Mouse (Mus musculus) forelimb bud, embryonic 11.5 days (tissue): ENCODE data around the gene Cux2.

Experiments used
- DNase-seq: peaks from one replicate; pipeline ENCODE4 v3.0.0-alpha.2; 2012; ENCODE audit warnings: low read depth, low spot score

The Cux2 gene

DNA sequence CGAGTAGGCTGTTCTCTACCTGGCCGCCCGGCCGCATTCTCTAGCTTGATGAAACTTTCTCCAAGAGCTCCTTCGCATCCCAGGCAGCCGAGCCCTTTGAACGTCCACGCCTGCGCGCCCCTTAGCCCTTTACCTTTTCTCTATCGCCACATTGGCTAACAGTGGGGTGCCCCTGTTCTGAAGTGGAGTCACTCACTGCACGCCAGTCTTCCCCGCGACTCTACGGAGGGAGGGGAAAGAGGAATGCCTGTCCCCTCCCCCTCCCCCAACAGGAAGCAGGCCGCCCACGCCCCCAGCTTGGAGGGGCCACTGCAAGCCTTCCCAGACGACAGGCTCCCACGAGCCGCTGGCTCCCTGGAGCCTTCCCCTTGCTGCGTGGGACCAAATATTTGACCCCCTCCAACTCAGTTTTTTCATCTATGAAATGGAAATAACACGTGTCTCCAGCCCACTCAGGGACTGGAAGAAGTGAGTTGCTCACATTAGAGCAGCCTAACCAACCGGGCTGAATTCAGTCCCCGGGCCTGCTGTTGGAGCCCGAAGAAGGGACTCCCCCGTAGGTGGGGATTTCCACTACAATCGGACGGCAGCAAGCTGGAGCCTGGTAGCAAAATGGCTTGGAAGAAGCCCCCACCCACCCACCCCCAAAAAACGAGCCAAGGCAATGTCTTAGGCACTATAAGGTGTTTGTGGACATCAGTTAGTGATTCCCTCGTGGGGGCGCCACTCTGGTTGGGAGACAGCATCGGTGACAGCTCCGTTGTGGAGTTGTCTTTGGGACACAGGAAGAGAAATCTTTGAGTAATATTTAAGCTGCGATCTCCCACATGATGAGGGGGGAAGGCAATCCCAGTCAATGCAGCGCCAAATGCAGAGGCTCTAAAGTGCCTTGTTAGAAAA lies 212.2 kb downstream of the Cux2 start, which contains the start of gene Sh2b3:
Sh2b3 (minus strand) TSS at position 206 of the 900 bp plus-strand sequence.
- peak; percentile 38 for DNase-seq

DNA sequence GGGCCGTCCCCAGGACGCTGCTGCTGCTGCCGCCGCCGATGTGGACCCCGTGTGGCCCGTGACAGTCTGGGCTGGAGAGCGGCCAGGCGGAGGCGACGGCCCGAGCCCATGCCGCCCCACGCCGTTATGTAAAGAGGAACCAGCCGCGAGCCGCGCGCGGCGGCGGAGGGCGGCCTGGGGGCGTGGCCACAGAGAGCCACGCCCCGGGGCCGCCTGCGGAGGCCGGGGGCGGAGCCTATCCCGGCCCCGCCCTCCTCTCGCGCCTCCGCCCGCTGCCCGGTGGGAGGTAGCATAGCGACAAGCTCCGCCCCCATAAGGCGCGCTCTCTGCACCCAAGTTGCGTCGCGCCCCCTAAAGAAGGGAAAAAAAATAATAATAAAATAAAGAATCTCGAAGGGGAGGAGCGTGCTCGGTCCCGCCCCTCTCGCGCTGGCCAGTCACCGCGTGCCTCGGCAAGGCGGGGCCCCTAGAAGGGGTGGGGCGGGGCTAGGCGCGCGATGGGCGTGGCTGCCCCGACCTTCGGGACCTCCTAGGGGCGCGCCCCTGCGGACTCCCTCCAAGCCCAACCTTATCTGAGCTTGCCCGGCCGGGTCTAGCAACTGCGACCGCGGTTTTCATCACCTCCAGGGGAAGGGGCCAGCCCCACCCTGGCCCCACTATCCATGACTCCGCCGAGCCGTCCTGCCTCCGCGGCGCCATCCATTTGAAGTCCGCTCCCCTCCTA lies 213.0 kb downstream of the Cux2 start:
- peak; percentile 88 for DNase-seq

DNA sequence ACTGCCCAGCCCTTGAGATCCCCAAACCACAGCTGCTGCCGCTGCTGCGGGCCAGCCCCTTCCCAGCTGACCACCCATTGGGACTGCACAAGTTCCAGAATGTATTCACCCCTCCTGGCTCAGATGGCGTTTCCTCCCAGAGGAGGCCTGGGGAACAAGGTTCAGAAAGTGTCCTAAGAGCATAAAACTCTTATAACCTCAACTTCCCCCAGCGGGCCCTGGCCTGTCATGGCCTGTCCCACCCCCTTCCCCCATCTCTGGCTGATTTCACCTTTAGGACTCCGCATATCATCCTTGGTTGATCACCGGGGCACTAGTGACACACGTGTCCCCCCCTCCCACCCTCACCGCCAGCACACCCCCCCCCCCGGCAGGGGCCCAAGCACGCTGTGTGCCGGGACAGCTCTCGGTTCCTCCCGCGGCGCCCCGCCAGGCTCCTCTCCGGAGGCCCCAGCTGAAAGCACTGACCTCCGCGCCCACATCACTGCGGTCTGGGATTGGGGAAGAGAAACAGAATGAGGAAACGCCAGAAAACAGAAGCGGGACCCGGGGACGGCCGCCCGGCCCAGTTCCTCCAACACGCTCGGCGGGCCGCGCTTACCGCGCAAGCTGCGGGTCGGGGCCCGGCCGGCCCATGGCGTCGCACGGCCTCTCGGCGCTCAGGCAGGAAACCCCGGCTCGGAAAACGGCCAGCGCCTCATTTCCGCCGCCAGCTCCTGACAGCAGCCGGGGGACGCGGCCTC lies 213.8 kb downstream of the Cux2 start:
- DNase-seq: no peak

DNA sequence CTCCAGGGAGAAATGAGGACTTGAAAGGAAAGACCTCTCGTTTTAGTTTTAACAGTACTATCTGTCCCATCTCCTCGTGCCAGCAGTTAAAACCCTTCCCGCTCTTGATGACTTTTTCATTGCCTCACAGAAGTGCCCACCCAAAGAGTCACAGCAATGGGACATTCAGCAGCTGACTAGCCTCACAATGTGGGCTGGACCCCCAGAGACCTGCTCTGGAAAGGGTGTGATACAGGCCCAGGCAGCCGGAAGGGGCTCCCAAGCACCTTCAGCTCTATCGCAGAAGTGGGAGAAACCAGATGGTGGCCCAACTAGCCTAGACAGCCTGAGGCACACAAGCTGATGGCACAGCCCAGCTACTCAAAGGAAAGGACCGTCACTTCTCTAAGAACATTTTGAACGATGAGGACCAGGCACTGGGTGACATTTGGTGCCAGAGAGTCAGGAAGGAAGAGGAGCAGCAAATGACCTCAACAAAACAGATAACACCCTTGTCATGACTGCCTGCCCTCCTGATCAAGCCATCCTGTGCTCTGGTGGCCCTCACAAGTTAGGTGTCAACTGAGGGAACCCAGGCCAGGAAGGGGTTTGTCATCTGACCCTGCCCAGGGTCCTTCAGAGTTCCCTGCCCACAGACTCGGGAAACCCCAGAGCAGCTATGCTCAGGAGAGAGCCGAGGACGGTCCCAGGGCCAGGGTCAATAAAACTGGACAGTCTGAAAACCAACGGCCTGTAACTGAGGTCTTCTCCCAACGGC lies 214.7 kb downstream of the Cux2 start:
- DNase-seq: no peak

DNA sequence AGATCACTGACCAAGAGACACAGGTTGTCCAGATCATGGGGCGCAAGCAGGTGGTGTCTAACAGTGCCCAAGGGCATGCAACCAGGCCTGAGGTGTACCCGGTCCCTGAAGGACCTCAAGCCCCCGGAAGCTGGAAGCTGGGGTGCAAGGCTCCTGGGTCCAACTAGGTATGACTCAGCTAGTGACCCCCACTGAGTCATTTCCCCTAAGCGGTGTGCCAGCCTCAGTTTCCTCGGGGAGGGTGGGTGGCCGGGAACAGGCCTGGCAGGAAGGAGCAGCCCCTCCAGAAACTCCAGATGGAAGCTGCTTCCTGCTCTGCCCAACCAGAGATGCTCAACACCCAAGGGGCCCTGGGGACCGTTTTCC lies 215.7 kb downstream of the Cux2 start:
- DNase-seq: no peak

DNA sequence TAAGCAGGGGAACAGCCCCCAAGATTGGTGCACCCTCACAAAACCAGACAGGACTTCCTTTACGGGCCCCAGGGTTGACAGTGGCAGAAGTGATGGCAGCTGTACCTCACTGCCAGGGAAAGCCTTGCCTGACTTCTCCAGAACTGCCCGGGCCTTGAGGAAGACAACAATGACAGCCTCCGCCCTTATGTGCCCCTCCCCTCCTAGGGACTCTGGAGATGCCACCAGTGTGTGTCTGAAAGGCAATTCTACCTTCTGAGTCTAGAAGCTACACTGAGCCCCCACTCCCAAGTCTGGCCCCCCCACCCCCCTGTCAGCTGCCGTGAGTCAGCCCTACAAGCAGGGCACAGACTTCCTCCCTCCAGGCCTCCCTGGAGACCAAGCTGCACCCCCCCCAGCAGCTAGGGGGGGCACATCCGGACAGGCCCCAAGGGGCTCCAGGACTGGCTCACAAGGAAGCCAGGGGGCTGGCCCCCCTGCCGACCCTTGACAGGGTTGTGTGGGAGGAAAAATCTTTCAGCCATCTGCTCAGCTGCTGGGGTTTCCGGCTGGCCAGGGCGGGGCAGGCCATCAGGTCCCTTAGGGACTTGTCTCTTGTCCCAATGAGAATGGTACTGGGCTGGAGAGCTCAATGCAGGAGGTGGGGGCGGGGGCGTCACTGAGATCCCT lies 216.2 kb downstream of the Cux2 start:
- DNase-seq: no peak

DNA sequence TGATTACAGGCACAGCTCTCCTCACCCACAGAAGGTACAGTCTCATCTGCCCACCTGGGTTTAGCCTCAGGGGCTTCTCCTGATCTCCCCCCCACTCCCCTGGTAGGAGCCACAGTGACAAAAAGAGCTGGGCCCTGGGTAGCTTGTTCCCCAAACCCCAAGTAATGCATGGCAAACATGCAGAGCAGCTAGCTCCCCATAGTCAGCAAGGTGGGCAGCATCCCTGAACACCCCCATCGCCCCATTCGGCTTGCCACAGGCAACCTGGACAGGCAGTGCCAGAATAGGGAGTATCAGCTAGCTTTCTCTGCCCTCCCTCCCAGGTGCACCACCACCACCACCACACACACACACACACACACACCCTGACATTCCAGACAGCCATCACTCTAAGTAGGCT lies 216.7 kb downstream of the Cux2 start:
- no peak for DNase-seq

DNA sequence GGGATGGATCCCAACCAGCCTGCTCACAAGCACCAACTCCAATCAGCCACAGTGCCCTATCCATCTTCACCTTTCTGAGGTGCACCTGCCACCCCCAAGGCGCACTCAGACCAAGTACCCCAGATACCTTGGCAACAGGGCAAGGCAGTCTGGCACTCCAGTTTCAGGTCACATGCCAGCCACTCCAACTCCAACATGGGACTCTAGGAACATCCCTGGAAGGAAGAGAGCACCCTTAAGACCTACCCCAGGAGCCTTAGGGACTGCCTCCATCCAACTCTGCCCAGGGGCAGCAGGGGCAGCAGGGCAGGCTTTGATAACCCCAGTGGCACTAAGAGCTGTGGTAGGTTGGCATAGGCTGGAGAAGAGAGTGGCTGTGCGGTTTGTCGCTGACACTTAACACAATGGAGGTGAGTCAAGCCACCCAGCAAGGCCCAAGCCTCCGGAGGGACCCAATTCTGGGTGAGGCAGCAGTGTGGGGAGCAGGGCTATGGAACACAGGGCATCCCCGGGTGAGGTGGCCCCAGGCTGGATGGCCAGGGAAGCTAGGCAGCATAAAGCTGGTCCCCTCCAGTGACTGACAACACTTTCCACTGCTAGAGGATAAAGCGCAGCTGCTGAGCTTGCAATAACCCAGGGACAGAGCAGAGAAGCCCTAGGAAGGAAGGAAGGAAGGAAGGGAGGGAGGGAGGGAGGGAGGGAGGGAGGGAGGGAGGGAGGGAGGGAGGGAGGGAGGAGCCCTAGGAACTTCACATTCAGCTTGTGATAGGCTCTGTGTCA lies 217.3 kb downstream of the Cux2 start:
- DNase-seq: no peak

DNA sequence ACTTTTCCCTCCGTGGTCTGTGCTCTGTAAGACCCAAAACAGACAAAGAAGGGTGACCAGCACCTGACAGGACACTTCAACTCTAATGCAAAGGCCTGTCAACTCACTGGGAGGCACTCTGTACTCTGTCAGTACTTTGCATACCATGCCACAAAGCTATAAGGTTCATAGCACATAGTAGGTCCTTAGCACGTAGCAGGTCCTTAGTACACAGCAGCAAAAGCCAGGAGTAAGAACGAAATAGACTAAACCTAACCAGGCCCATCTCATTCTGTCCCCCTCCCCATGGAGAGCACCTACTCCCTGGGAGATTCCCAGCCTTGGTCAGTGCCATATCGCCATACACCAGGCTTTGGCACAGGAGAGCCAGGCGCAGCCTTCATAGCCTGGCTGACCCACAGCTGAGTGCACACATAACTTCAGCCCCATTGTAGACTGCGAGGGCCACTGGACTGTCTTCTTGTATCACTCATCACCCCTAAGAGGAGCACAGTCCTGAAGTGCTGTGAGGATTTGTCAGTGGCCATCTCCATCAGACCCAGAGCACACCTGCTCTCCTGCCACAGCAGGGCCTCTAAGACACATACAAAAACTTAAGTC lies 218.8 kb downstream of the Cux2 start:
- no peak for DNase-seq

DNA sequence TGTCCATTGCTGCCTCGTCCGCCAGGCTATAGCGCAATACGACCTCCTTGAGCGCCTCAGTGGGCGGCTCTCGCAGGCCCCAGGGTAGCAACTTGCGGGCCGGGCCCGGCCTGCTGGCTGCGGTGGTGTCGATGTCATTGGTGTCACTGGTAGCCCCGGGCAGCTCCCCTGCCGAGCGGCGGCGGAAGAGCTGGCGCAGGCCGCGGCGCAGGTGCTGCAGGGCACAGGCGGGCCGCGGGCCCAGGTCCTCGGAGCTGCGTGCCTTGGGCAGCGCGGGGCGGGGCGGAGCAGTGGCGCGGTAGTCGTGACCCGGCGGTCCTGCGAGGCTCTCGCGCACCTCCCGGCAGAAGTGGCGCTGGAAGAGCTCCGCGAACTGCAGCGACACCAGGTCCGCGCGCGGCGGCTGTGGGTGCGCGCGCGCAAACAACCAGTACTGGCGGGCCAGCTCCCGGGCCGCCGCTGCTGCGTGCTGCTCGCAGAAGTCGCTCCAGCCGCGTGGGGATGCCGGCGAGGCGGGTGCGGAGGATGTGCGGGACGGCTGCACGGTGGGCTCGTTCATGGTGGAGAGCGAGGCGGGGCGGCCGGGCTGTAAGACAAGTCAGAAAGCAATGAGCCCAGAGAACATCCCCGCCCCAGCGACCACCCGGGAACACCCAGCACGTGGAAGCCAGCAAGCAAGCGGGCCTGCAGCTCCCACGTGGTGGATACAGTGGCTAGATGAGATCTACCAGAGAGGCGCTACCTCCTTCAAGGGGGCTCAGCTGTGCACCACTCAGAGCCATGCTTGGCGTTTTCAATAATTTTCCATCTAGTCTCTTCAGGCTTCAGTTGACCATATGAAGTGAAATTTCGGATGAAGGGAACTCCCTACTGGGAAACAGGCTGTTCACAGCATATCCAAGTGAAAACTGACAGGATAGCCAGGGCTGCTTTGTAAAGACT lies 221.1 kb downstream of the Cux2 start:
- no peak for DNase-seq

DNA sequence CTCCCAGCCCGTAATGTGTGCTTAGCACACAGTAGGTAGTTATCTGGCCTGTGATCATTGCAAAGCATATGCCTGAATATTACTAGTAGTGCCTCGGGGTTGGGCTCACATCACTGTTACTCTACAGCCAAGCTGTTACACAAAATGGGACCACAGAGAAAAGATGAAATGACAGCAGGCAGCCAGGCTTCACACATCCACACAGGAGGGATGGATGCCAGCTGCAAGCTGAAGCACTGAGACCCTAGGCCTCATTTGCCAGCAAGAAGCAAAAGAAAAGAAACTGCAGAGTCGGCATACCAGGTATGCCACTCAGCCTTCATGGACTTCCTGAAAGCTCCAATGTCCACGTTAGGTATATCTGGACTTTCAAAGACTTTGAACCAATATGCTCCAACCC lies 222.0 kb downstream of the Cux2 start:
- DNase-seq: no peak

DNA sequence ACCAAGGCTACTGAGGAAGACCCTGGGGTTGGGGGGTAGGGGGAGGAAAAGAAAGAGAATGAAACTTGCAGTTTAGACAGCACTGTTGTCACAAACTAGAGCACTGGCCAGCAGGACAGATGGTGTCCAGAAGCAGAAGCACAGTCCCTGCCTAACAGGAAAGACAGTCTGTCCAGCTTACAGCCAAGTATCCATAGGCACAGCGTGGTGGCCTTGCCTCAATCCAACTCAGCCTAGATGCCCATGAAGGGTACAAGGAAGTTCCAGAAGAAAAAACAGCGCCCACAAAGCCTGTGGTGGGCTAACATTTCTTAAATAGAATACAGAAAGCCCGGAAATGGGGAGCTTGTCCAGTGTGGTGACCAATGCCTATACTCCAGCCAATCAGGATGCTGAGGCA lies 224.3 kb downstream of the Cux2 start:
- no peak for DNase-seq

DNA sequence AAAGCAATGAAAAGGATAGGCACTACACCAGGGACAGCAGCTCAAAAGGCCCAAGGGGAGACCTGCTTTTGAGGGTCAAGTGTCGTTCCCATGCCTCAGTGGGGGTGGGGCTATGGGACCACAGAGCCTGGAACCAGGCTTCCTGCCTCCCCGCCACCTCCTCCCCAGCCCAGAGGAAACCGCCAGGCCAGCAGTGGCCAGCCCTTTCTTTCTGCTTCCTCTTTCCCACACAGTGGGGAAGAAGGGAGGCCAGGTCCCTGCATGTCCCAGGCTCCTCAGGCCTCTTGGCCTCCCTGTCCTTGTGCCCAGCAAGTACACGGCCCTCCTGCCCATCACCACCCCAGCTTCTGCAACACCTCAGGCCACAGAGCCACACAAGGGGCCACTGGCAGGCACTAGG lies 225.8 kb downstream of the Cux2 start:
- no peak for DNase-seq

DNA sequence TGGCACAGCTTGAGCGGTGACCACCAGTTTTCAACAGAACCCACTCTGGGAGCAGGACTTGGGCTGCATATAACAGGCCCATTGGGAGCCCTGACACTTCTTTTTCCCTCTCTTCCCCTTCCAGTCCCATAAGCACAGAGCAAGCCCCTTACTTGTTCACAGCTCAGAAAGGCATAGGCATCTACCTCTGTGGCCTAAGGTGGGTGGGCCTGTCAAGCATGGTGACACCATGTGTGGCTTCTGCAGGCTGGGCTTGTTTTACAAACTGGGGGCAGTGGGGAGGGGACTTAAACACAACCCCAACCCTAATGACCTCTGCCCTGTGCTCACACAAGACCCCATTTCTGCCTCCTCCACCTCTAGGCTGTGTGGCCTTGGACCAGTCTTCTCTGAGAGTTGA lies 226.2 kb downstream of the Cux2 start:
- no peak for DNase-seq

DNA sequence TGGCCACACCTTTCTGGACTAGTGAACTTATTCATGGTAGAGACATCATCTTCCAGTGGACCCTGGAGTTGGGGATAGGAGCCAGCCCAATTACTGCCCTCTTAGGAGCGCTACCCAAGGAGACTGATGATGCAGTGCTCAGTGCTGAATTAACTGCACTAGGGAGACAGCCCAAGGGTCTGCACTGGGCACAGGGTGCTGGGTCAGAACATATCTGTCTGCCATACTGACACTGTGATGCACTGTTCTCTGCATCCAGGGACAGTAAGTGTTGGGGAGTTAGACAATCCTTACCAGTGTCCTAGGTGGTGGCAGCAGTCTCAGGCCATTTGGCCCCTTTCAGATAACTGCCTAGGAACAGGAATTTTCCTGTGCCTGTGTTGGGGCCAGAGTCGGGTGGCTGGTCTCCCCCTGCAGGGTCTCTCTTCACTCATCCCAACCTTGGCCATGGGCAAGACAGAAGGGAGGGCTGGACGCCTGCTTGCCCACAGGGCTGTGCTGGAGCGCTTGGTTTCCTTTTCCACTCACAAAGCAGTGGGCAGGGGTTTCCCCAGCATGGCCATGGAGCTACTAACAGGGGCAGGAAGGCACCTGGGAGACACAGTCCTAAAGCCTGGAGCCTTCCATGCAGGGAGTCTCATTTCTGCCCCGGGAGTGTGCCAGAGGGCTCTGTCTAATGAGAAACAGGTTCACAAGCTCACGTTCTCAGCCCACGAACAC lies 227.0 kb downstream of the Cux2 start:
- DNase-seq: no peak

DNA sequence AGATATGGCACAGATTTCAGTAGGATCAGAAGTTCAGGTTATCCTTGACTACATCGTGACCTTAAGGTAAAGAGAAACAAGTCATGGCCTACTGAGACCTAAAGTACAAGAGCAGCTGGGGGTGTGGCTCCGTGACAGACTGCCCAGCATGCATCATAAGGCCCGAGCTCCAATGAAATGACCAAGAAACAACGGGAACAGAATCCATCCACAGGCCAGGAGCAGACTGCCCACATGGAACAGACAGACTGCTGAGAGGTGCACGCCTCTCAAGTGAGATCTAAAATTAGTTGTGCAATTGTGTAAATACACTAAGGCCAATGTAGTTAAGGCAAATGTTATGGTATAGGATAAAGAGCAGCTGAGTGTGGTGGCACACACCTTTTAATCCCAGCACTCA lies 228.3 kb downstream of the Cux2 start:
- no peak for DNase-seq

DNA sequence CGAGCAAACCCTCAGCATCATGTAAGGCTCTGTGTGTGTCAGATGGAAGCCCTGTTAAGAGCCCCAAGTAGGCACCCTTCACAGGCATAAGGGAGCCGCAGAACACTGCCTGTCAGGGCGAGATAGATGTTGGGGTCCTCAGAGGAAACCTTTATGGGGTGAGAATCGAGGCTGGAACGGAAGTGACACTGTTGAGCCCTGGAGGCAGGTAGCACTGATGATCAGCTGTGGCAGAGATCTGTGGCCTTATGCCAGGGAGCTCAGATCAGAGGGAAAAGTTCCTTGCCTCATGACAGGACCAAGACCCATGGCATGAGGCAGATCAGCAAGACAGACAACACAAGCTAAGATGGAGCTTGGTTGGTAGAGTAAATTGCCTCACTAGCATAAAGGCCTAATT lies 228.8 kb downstream of the Cux2 start:
- no peak for DNase-seq

DNA sequence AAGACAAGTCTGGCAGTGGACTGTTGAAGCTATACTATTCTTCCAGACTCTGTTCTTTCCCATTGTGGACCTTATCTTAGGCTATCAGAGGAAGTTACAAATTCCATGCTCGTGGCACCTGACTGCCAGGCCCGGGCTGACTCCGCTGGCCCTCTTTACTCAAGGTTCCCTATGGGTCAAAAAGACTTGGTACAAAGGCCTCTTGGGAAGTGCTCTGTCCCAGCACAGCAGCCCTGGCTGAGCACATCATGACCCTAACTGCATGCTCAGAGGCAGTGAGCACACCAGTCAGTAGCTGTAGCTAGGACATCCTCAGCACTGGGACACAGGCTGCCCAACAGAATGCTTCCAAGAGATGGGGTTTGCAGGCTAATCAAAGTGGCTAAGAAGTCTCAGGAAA lies 229.2 kb downstream of the Cux2 start:
- no peak for DNase-seq
